ENCODE assay signal across 18 mouse cellular contexts in the genomic region with DNA sequence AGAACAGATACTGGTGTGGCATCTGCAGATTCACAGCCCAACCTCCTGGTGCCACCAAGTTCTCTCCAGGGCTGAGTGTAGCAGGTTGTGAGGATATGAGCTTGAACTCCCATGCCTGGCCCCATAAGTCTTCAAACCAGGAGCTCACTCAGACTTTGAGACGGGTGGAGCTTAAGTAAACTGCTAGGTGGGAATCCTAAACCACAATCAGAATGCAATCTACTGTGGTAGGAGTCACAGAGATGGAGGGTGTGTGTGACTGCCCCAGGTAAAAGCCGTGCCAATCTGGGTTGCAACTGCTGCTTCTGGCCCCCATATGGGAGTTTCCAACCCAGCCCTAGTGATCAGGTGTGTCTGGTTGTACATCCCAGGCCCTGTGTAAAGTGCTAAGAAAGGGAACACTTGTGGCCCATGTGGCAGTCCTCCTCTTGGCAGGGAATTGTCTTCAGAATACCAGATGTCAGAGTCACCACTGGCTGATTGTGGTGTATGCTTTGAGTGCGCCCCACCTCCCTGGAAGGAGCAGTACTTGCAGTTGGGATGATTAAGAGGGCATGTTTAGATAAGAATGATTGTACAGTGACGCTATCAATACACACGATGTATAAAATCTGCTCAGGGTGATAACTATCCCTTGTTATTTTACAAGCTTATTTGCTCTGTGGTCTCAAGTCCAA. TPM values are rescaled to one million over a fixed set of nuclear protein-coding genes. Genes with fewer than 3 reads are reported as not detected.
DNase-seq lines count a peak whose midpoint lies in the region; ATAC-seq and TF ChIP-seq lines count a peak whose summit lies in the region.
"Had no signal": no experiment of that assay in that cellular context is flagged by ENCODE, and none has a peak within 500 bp of the region (broad histone marks: within the 10 kb centered on the region; RNA-seq: fewer than 3 reads in every experiment).

No protein-coding gene starts in this region.

- peak; percentile 76 to 80 for TF ChIP-seq EP300 in MEL (IDR thresholded peaks at IDR 0.05; ENCODE audit: low read depth in 1 of 2, low read length in 2 of 2)

- H3K27me3 ChIP-seq in embryonic facial prominence, embryonic 14.5 days (replicated peaks; ENCODE audit: control insufficient read depth, insufficient read depth, low read length): no peaks in the 10 kb centered on the region
- H3K27me3 ChIP-seq in embryonic facial prominence, embryonic 10.5 days (replicated peaks; ENCODE audit: low read depth, poor library complexity, severe bottlenecking): no peaks in the 10 kb centered on the region
- no peaks in the 10 kb centered on the region for H3K27me3 ChIP-seq in MEL (ENCODE audit: control insufficient read depth in 1 of 2, insufficient read depth in 2 of 2, low read length in 2 of 2)
- H3K27me3 ChIP-seq in intestine, postnatal 0 days (replicated peaks; ENCODE audit: control insufficient read depth, insufficient read depth, low read length): no peaks in the 10 kb centered on the region
- H3K27me3 ChIP-seq: hindbrain, embryonic 13.5 days; neural tube, embryonic 12.5 days had no signal

- peak; percentile 41; the same call in 1 of the 2 replicates for ATAC-seq in embryonic facial prominence, embryonic 14.5 days (ENCODE audit: low read depth)
- peak; percentile 81 for ATAC-seq in intestine, postnatal 0 days
- peak; percentile 68 for ATAC-seq in megakaryocyte progenitor cell, adult 5-6 weeks (replicated peaks; ENCODE audit: poor library complexity)
- ATAC-seq: forebrain, embryonic 16.5 days had no signal

- H3K36me3 ChIP-seq in embryonic facial prominence, embryonic 14.5 days (ENCODE audit: control insufficient read depth, insufficient read depth, low read length): peaks cover 5% of the 10 kb centered on the region; the same call in 1 of the 2 replicates
- peaks cover 17% of the 10 kb centered on the region for H3K36me3 ChIP-seq in embryonic facial prominence, embryonic 10.5 days (replicated peaks)
- peaks cover 5 to 38% of the 10 kb centered on the region in 2 experiments; a peak in 3 of 4 replicates for H3K36me3 ChIP-seq in MEL (ENCODE audit: control insufficient read depth in 1 of 2, insufficient read depth in 2 of 2, low read length in 2 of 2)
- no peaks in the 10 kb centered on the region for H3K36me3 ChIP-seq in intestine, postnatal 0 days (ENCODE audit: control insufficient read depth, insufficient read depth)

- no peak overlapping the region for H3K4me3 ChIP-seq in embryonic facial prominence, embryonic 14.5 days (ENCODE audit: low read depth, low read length)
- no peak overlapping the region for H3K4me3 ChIP-seq in embryonic facial prominence, embryonic 10.5 days
- no peak overlapping the region for H3K4me3 ChIP-seq in MEL (ENCODE audit: control insufficient read depth in 1 of 2, insufficient read depth in 1 of 2, low read depth in 2 of 2, low read length in 2 of 2)
- H3K4me3 ChIP-seq in intestine, postnatal 0 days (ENCODE audit: low read depth, low read length): no peak overlapping the region
- H3K4me3 ChIP-seq: erythroblast, embryonic 14.5 days; heart, adult 2 months; hindbrain, embryonic 13.5 days; neural tube, embryonic 12.5 days had no signal

- no peaks in the 10 kb centered on the region for H3K4me1 ChIP-seq in embryonic facial prominence, embryonic 14.5 days (ENCODE audit: control insufficient read depth, insufficient read depth, low read length)
- H3K4me1 ChIP-seq in embryonic facial prominence, embryonic 10.5 days: peaks cover 11% of the 10 kb centered on the region
- H3K4me1 ChIP-seq in MEL (ENCODE audit: control insufficient read depth in 1 of 2, insufficient read depth in 2 of 2, low read length in 2 of 2): peaks cover 29 to 36% of the 10 kb centered on the region in 2 experiments
- H3K4me1 ChIP-seq in intestine, postnatal 0 days (replicated peaks; ENCODE audit: control insufficient read depth, insufficient read depth, low read length): no peaks in the 10 kb centered on the region
- H3K4me1 ChIP-seq: hindbrain, embryonic 13.5 days; neural tube, embryonic 12.5 days had no signal

- no peak for TF ChIP-seq CTCF in MEL (IDR thresholded peaks at IDR 0.05 in 2 of 3, conservative IDR thresholded peaks at IDR 0.05 in 1 of 3; ENCODE audit: control insufficient read depth in 1 of 3, insufficient read depth in 1 of 3, low read depth in 2 of 3, low read length in 3 of 3, poor library complexity in 1 of 3, severe bottlenecking in 1 of 3)
- no peak for TF ChIP-seq CTCF in intestine, postnatal 0 days (IDR thresholded peaks at IDR 0.05; ENCODE audit: low read depth)

- H3K4me2 ChIP-seq in embryonic facial prominence, embryonic 14.5 days (ENCODE audit: low read depth, low read length): no peak overlapping the region
- H3K4me2 ChIP-seq in intestine, postnatal 0 days (replicated peaks; ENCODE audit: low read depth): peak overlapping the region; percentile 37
- H3K4me2 ChIP-seq: hindbrain, embryonic 13.5 days; neural tube, embryonic 12.5 days had no signal

- no peak overlapping the region for H3K9ac ChIP-seq in embryonic facial prominence, embryonic 14.5 days (ENCODE audit: low read depth, low read length)
- no peak overlapping the region for H3K9ac ChIP-seq in MEL (ENCODE audit: control insufficient read depth, low read depth, low read length, poor library complexity, severe bottlenecking)
- H3K9ac ChIP-seq in intestine, postnatal 0 days (ENCODE audit: low read depth, low read length): no peak overlapping the region
- H3K9ac ChIP-seq: hindbrain, embryonic 13.5 days; neural tube, embryonic 12.5 days had no signal

- no peak for DNase-seq in embryonic facial prominence, embryonic 14.5 days (ENCODE audit: low spot score)
- no peak for DNase-seq in embryonic facial prominence, embryonic 10.5 days (ENCODE audit: low spot score)
- peak; percentile 77 for DNase-seq in MEL (ENCODE audit: low read depth, low spot score)
- no peak for DNase-seq in cerebellum, adult 9-11 months
- DNase-seq in left cerebral cortex, adult 18-20 months (ENCODE audit: low spot score in 2 of 2): no peak
- DNase-seq in kidney, postnatal 14 days: no peak
- DNase-seq: adrenal gland, postnatal 14 days; cerebellum, adult 9-10 months; heart, adult 2 months; kidney, adult 2 months; lung, adult 18-20 months; thymus, postnatal 4 days had no signal

- WGBS in embryonic facial prominence, embryonic 14.5 days: 74% methylated on average over 5 of the region's 5 CpGs
- 86% methylated on average over 5 of the region's 5 CpGs for WGBS in embryonic facial prominence, embryonic 10.5 days
- WGBS in intestine, postnatal 0 days: 30% methylated on average over 5 of the region's 5 CpGs

- no peaks in the 10 kb centered on the region for H3K9me3 ChIP-seq in embryonic facial prominence, embryonic 14.5 days (ENCODE audit: control insufficient read depth, low read length)
- no peaks in the 10 kb centered on the region for H3K9me3 ChIP-seq in embryonic facial prominence, embryonic 10.5 days
- no peaks in the 10 kb centered on the region for H3K9me3 ChIP-seq in MEL (replicated peaks; ENCODE audit: insufficient read depth, low read length)
- H3K9me3 ChIP-seq in intestine, postnatal 0 days (ENCODE audit: control insufficient read depth): no peaks in the 10 kb centered on the region
- H3K9me3 ChIP-seq: hindbrain, embryonic 13.5 days; neural tube, embryonic 12.5 days had no signal

- H3K79me2 ChIP-seq in MEL (ENCODE audit: control insufficient read depth, insufficient read depth, low read length, poor library complexity): no peaks in the 10 kb centered on the region

- H3K27ac ChIP-seq in embryonic facial prominence, embryonic 14.5 days (replicated peaks; ENCODE audit: low read depth, low read length): no peak overlapping the region
- H3K27ac ChIP-seq in embryonic facial prominence, embryonic 10.5 days (replicated peaks): no peak overlapping the region
- H3K27ac ChIP-seq in MEL (ENCODE audit: control insufficient read depth, low read depth, low read length): peak overlapping the region; percentile 32
- H3K27ac ChIP-seq in intestine, postnatal 0 days (ENCODE audit: low read depth, low read length): peak overlapping the region; percentile 73
- H3K27ac ChIP-seq: heart, adult 2 months; hindbrain, embryonic 13.5 days; neural tube, embryonic 12.5 days had no signal

- TF ChIP-seq RAD21 in MEL (IDR thresholded peaks at IDR 0.05; ENCODE audit: low read depth, low read length): no peak; the same call in 1 of the 2 replicates

- peak in 1 of 2 experiments; percentile 24; a peak in 1 of 4 replicates for TF ChIP-seq POLR2A in MEL (IDR thresholded peaks at IDR 0.05; ENCODE audit: control insufficient read depth in 1 of 2, insufficient read depth in 1 of 2, low read depth in 1 of 2, low read length in 2 of 2, poor library complexity in 1 of 2)

RNA-seq across cellular contexts. Expression of a gene that starts 9.3 kb away (rescaled TPM):
- polyA plus RNA-seq in embryonic facial prominence, embryonic 14.5 days (2014; fragmentation: Nextera tagmentation; extraction: Ambion mirVana): 2.8 and 3.2 TPM in 2 replicates
- polyA plus RNA-seq in embryonic facial prominence, embryonic 10.5 days (2016; fragmentation: Nextera tagmentation; extraction: Ambion mirVana): 3.8 and 4.3 TPM in 2 replicates
- total RNA-seq in MEL (2012; rRNA removed): 55.6 and 58.2 TPM in 2 replicates
- polyA plus RNA-seq in MEL (2012; ENCODE audit: insufficient read depth in 1 of 2, insufficient read length in 2 of 2, low read depth in 1 of 2, low replicate concordance in 2 of 2, missing spikeins in 1 of 2): 100 to 1,000 TPM in 1 of 2 experiments, not detected in 1; 110 TPM
- 3.8 and 4.5 TPM in 2 replicates for polyA plus RNA-seq in intestine, postnatal 0 days (2015; fragmentation: Nextera tagmentation; extraction: Ambion mirVana)
- total RNA-seq in megakaryocyte progenitor cell, adult 5-6 weeks (2015): 25.2 and 27.8 TPM in 2 replicates
- total RNA-seq in megakaryocyte progenitor cell, adult 5-6 weeks (2017): 28.2 and 29.8 TPM in 2 replicates
- 1 to 10 TPM; 7.1 to 7.4 TPM for total RNA-seq in left cerebral cortex, adult 18-20 months (2021)

RNA-seq across cellular contexts. Expression of a gene that starts 27.5 kb away (rescaled TPM):
- polyA plus RNA-seq in embryonic facial prominence, embryonic 14.5 days (2014; fragmentation: Nextera tagmentation; extraction: Ambion mirVana): 4.5 and 6.4 TPM in 2 replicates
- polyA plus RNA-seq in embryonic facial prominence, embryonic 10.5 days (2016; fragmentation: Nextera tagmentation; extraction: Ambion mirVana): 9.1 and 9.2 TPM in 2 replicates
- total RNA-seq in MEL (2012; rRNA removed): 26.7 and 36.0 TPM in 2 replicates
- polyA plus RNA-seq in MEL (2012; ENCODE audit: insufficient read depth in 1 of 2, insufficient read length in 2 of 2, low read depth in 1 of 2, low replicate concordance in 2 of 2, missing spikeins in 1 of 2): 10 to 100 TPM in 1 of 2 experiments, not detected in 1; 31.5 TPM
- polyA plus RNA-seq in intestine, postnatal 0 days (2015; fragmentation: Nextera tagmentation; extraction: Ambion mirVana): 6.4 and 8.3 TPM in 2 replicates
- total RNA-seq in megakaryocyte progenitor cell, adult 5-6 weeks (2015): 9.1 TPM in 2 replicates
- total RNA-seq in megakaryocyte progenitor cell, adult 5-6 weeks (2017): 9.5 and 11.7 TPM in 2 replicates
- total RNA-seq in left cerebral cortex, adult 18-20 months (2021): 10 to 100 TPM; 14.0 to 15.7 TPM

RNA-seq across cellular contexts. Expression of a gene that starts 38.7 kb away (rescaled TPM):
- polyA plus RNA-seq in embryonic facial prominence, embryonic 14.5 days (2014; fragmentation: Nextera tagmentation; extraction: Ambion mirVana): 13.8 and 15.0 TPM in 2 replicates
- 36.3 and 38.9 TPM in 2 replicates for polyA plus RNA-seq in embryonic facial prominence, embryonic 10.5 days (2016; fragmentation: Nextera tagmentation; extraction: Ambion mirVana)
- 93.8 and 106 TPM in 2 replicates for total RNA-seq in MEL (2012; rRNA removed)
- polyA plus RNA-seq in MEL (2012; ENCODE audit: insufficient read depth in 1 of 2, insufficient read length in 2 of 2, low read depth in 1 of 2, low replicate concordance in 2 of 2, missing spikeins in 1 of 2): 100 to 1,000 TPM in 1 of 2 experiments, 10 to 100 TPM in 1; 44.5 to 134 TPM
- 4.7 and 5.0 TPM in 2 replicates for polyA plus RNA-seq in intestine, postnatal 0 days (2015; fragmentation: Nextera tagmentation; extraction: Ambion mirVana)
- total RNA-seq in megakaryocyte progenitor cell, adult 5-6 weeks (2015): 10.4 and 10.5 TPM in 2 replicates
- 18.9 and 20.5 TPM in 2 replicates for total RNA-seq in megakaryocyte progenitor cell, adult 5-6 weeks (2017)
- 10 to 100 TPM; 29.7 to 31.5 TPM for total RNA-seq in left cerebral cortex, adult 18-20 months (2021)

RNA-seq across cellular contexts. Expression of a gene that starts 54.5 kb away (rescaled TPM):
- polyA plus RNA-seq in embryonic facial prominence, embryonic 14.5 days (2014; fragmentation: Nextera tagmentation; extraction: Ambion mirVana): 522 and 549 TPM in 2 replicates
- 1,003 and 1,124 TPM in 2 replicates for polyA plus RNA-seq in embryonic facial prominence, embryonic 10.5 days (2016; fragmentation: Nextera tagmentation; extraction: Ambion mirVana)
- 267 and 714 TPM in 2 replicates for total RNA-seq in MEL (2012; rRNA removed)
- polyA plus RNA-seq in MEL (2012; ENCODE audit: insufficient read depth in 1 of 2, insufficient read length in 2 of 2, low read depth in 1 of 2, low replicate concordance in 2 of 2, missing spikeins in 1 of 2): 100 to 1,000 TPM; 220 to 756 TPM
- 213 and 223 TPM in 2 replicates for polyA plus RNA-seq in intestine, postnatal 0 days (2015; fragmentation: Nextera tagmentation; extraction: Ambion mirVana)
- total RNA-seq in megakaryocyte progenitor cell, adult 5-6 weeks (2015): 1,044 and 1,130 TPM in 2 replicates
- total RNA-seq in megakaryocyte progenitor cell, adult 5-6 weeks (2017): 398 and 472 TPM in 2 replicates
- total RNA-seq in left cerebral cortex, adult 18-20 months (2021): 100 to 1,000 TPM; 593 to 606 TPM

RNA-seq across cellular contexts. Expression of a gene that starts 55.4 kb away (rescaled TPM):
- 17.5 and 21.2 TPM in 2 replicates for polyA plus RNA-seq in embryonic facial prominence, embryonic 14.5 days (2014; fragmentation: Nextera tagmentation; extraction: Ambion mirVana)
- 45.2 and 46.2 TPM in 2 replicates for polyA plus RNA-seq in embryonic facial prominence, embryonic 10.5 days (2016; fragmentation: Nextera tagmentation; extraction: Ambion mirVana)
- 47.5 and 53.9 TPM in 2 replicates for total RNA-seq in MEL (2012; rRNA removed)
- polyA plus RNA-seq in MEL (2012; ENCODE audit: insufficient read depth in 1 of 2, insufficient read length in 2 of 2, low read depth in 1 of 2, low replicate concordance in 2 of 2, missing spikeins in 1 of 2): 10 to 100 TPM in 1 of 2 experiments, not detected in 1; 67.9 TPM
- 3.5 TPM in 2 replicates for polyA plus RNA-seq in intestine, postnatal 0 days (2015; fragmentation: Nextera tagmentation; extraction: Ambion mirVana)
- total RNA-seq in megakaryocyte progenitor cell, adult 5-6 weeks (2015): 48.6 and 50.6 TPM in 2 replicates
- total RNA-seq in megakaryocyte progenitor cell, adult 5-6 weeks (2017): 56.7 and 57.3 TPM in 2 replicates
- 1 to 10 TPM; 3.2 to 3.8 TPM for total RNA-seq in left cerebral cortex, adult 18-20 months (2021)

Comparison
In these comparisons a context has a peak if more than half of its experiments do, and no peak if none do; other contexts are left out.
1. H3K27ac ChIP-seq: peak in MEL (single experiment) and intestine, postnatal 0 days (single experiment); none in embryonic facial prominence, embryonic 14.5 days (single experiment) and embryonic facial prominence, embryonic 10.5 days (single experiment).
2. Peak in every context shown above with its lines, with median percentiles within 50 percentile points of each other: ATAC-seq.